Mouse (Mus musculus): ENCODE measurements around the gene Slc25a40.

Slc25a40 gene

GRCm38 (mm10) chr5:8422157-8422931 is at the start of gene Slc25a40, which contains the start of gene Dbf4:
Slc25a40 (plus strand) TSS chr5:8422850.
Dbf4 (minus strand) TSS chr5:8422716.
- TF ChIP-seq CTCF (conservative IDR thresholded peaks at IDR 0.05; ENCODE audit: low read length) (no peak), NANOG (IDR thresholded peaks at IDR 0.05; ENCODE audit: borderline replicate concordance, low read length) (no peak), POU5F1 (IDR thresholded peaks at IDR 0.05; ENCODE audit: borderline replicate concordance, low read length) (no peak)
- H3K27me3 ChIP-seq (ENCODE audit: insufficient read depth, low read length), result no peaks in the 10 kb centered on the region
- peaks cover 52% of the 10 kb centered on the region for H3K36me3 ChIP-seq (ENCODE audit: insufficient read depth, low read length)
- H3K9me3 ChIP-seq (ENCODE audit: low read length), result peaks cover 7% of the 10 kb centered on the region; the same call in 1 of the 2 replicates
- peak within 1 kb of the TSS; percentile 98 for H3K4me3 ChIP-seq (replicated peaks; ENCODE audit: low read length)
- H3K4me1 ChIP-seq (replicated peaks; ENCODE audit: low read depth, low read length), result peaks cover 61% of the 10 kb centered on the region

GRCm38 (mm10) chr5:8373415-8373814 is 49.2 kb upstream of the Slc25a40 start:
- peaks cover 13% of the 10 kb centered on the region for H3K9me3 ChIP-seq (ENCODE audit: low read length)
- no peaks in the 10 kb centered on the region for H3K36me3 ChIP-seq (ENCODE audit: insufficient read depth, low read length)
- H3K4me1 ChIP-seq (replicated peaks; ENCODE audit: low read depth, low read length), result 0 out of 2 replicates have a peak, but pooled peaks cover 1% of the 10 kb centered on the region
- no peaks in the 10 kb centered on the region for H3K27me3 ChIP-seq (ENCODE audit: insufficient read depth, low read length)
- no peak overlapping the region for H3K4me3 ChIP-seq (replicated peaks; ENCODE audit: low read length)
- TF ChIP-seq NANOG (IDR thresholded peaks at IDR 0.05; ENCODE audit: borderline replicate concordance, low read length) (no peak), CTCF (conservative IDR thresholded peaks at IDR 0.05; ENCODE audit: low read length) (no peak), POU5F1 (IDR thresholded peaks at IDR 0.05; ENCODE audit: borderline replicate concordance, low read length) (no peak)

GRCm38 (mm10) chr5:8374297-8374906 is 48.2 kb upstream of the Slc25a40 start:
- H3K4me1 ChIP-seq (replicated peaks; ENCODE audit: low read depth, low read length), result no peaks in the 10 kb centered on the region
- H3K27me3 ChIP-seq (ENCODE audit: insufficient read depth, low read length), result no peaks in the 10 kb centered on the region
- no peaks in the 10 kb centered on the region for H3K36me3 ChIP-seq (ENCODE audit: insufficient read depth, low read length)
- TF ChIP-seq NANOG (IDR thresholded peaks at IDR 0.05; ENCODE audit: borderline replicate concordance, low read length) (no peak), CTCF (conservative IDR thresholded peaks at IDR 0.05; ENCODE audit: low read length) (no peak)
- H3K4me3 ChIP-seq (replicated peaks; ENCODE audit: low read length), result no peak overlapping the region
- peaks cover 13% of the 10 kb centered on the region for H3K9me3 ChIP-seq (ENCODE audit: low read length)

- H3K4me3 ChIP-seq (replicated peaks; ENCODE audit: low read length), result no peak overlapping the region
- H3K36me3 ChIP-seq (ENCODE audit: insufficient read depth, low read length), result peaks cover 46% of the 10 kb centered on the region
- no peak for TF ChIP-seq CTCF (conservative IDR thresholded peaks at IDR 0.05; ENCODE audit: low read length)
- no peak for TF ChIP-seq NANOG (IDR thresholded peaks at IDR 0.05; ENCODE audit: borderline replicate concordance, low read length)
- TF ChIP-seq POU5F1 (IDR thresholded peaks at IDR 0.05; ENCODE audit: borderline replicate concordance, low read length), result no peak
- H3K4me1 ChIP-seq (replicated peaks; ENCODE audit: low read depth, low read length), result peaks cover 4% of the 10 kb centered on the region; the same call in 1 of the 2 replicates
- no peaks in the 10 kb centered on the region for H3K9me3 ChIP-seq (ENCODE audit: low read length)
- H3K27me3 ChIP-seq (ENCODE audit: insufficient read depth, low read length), result no peaks in the 10 kb centered on the region
These were observed 28.6 kb upstream of the Slc25a40 start for GRCm38 (mm10) chr5:8393891-8394583.

- peaks cover 75% of the 10 kb centered on the region for H3K36me3 ChIP-seq (ENCODE audit: insufficient read depth, low read length)
- no peaks in the 10 kb centered on the region for H3K27me3 ChIP-seq (ENCODE audit: insufficient read depth, low read length)
- H3K9me3 ChIP-seq (ENCODE audit: low read length), result no peaks in the 10 kb centered on the region
- H3K4me3 ChIP-seq (replicated peaks; ENCODE audit: low read length), result no peak overlapping the region
- TF ChIP-seq POU5F1 (IDR thresholded peaks at IDR 0.05; ENCODE audit: borderline replicate concordance, low read length), result no peak
- H3K4me1 ChIP-seq (replicated peaks; ENCODE audit: low read depth, low read length), result peaks cover 4% of the 10 kb centered on the region; the same call in 1 of the 2 replicates
These were observed 24.9 kb upstream of the Slc25a40 start for GRCm38 (mm10) chr5:8397587-8398249.

- no peaks in the 10 kb centered on the region for H3K9me3 ChIP-seq (ENCODE audit: low read length)
- peaks cover 11% of the 10 kb centered on the region; the same call in 1 of the 2 replicates for H3K4me1 ChIP-seq (replicated peaks; ENCODE audit: low read depth, low read length)
- no peak for TF ChIP-seq NANOG (IDR thresholded peaks at IDR 0.05; ENCODE audit: borderline replicate concordance, low read length)
- TF ChIP-seq POU5F1 (IDR thresholded peaks at IDR 0.05; ENCODE audit: borderline replicate concordance, low read length), result no peak
- TF ChIP-seq CTCF (conservative IDR thresholded peaks at IDR 0.05; ENCODE audit: low read length), result no peak
- peaks cover 97% of the 10 kb centered on the region for H3K36me3 ChIP-seq (ENCODE audit: insufficient read depth, low read length)
- no peaks in the 10 kb centered on the region for H3K27me3 ChIP-seq (ENCODE audit: insufficient read depth, low read length)
- H3K4me3 ChIP-seq (replicated peaks; ENCODE audit: low read length), result no peak overlapping the region
These were observed 13.9 kb upstream of the Slc25a40 start for GRCm38 (mm10) chr5:8408746-8409145.

- Histone ChIP-seq H3K4me3 (replicated peaks; ENCODE audit: low read length) (no peak overlapping the region), H3K4me1 (replicated peaks; ENCODE audit: low read depth, low read length) (peaks cover 80% of the 10 kb centered on the region), H3K36me3 (ENCODE audit: insufficient read depth, low read length) (peaks cover 92% of the 10 kb centered on the region), H3K27me3 (ENCODE audit: insufficient read depth, low read length) (no peaks in the 10 kb centered on the region), H3K9me3 (ENCODE audit: low read length) (no peaks in the 10 kb centered on the region)
- TF ChIP-seq POU5F1 (IDR thresholded peaks at IDR 0.05; ENCODE audit: borderline replicate concordance, low read length) (no peak), NANOG (IDR thresholded peaks at IDR 0.05; ENCODE audit: borderline replicate concordance, low read length) (no peak), CTCF (conservative IDR thresholded peaks at IDR 0.05; ENCODE audit: low read length) (no peak)
These were observed 5.8 kb upstream of the Slc25a40 start for GRCm38 (mm10) chr5:8416683-8417413.

All from E14TG2a.4 (cell line).